Mouse (Mus musculus): ENCODE results near the gene Cps1. TPM values are rescaled to one million over a fixed set of nuclear protein-coding genes. Genes with fewer than 3 reads are reported as not detected.

The Cps1 gene
- total and polyA plus RNA-seq, 3 experiments = 0.02 to 0.08 (median 0.05) TPM

GRCm38 (mm10) chr1:67103476-67104248 is 19.2 kb upstream of the Cps1 start:
- DNase-seq = no peak
- H3K79me2 ChIP-seq (replicated peaks; ENCODE audit: control insufficient read depth, insufficient read depth, low read length) = no peaks in the 10 kb centered on the region
- intact Hi-C loops (cut with DNase I) = no loop called here
- H3K9ac ChIP-seq (ENCODE audit: low read depth, low read length) = no peak overlapping the region
- H3K4me1 ChIP-seq (ENCODE audit: control insufficient read depth, insufficient read depth, low read length) = no peaks in the 10 kb centered on the region
- no peak overlapping the region for H3K4me3 ChIP-seq
- H3K27ac ChIP-seq = no peak overlapping the region
- TF ChIP-seq EP300 (IDR thresholded peaks at IDR 0.05; ENCODE audit: insufficient read depth, low read depth, low read length) = no peak
- TF ChIP-seq CTCF (IDR thresholded peaks at IDR 0.05) = no peak
- no peak for TF ChIP-seq POLR2A (IDR thresholded peaks at IDR 0.05; ENCODE audit: insufficient read depth, low read depth, low read length)
- no peaks in the 10 kb centered on the region for H3K36me3 ChIP-seq (ENCODE audit: control insufficient read depth, insufficient read depth, low read length)
- H3K27me3 ChIP-seq (ENCODE audit: control insufficient read depth, insufficient read depth, low read length) = no peaks in the 10 kb centered on the region
- 49% methylated on average over 12 of the region's 12 CpGs for WGBS

DNA sequence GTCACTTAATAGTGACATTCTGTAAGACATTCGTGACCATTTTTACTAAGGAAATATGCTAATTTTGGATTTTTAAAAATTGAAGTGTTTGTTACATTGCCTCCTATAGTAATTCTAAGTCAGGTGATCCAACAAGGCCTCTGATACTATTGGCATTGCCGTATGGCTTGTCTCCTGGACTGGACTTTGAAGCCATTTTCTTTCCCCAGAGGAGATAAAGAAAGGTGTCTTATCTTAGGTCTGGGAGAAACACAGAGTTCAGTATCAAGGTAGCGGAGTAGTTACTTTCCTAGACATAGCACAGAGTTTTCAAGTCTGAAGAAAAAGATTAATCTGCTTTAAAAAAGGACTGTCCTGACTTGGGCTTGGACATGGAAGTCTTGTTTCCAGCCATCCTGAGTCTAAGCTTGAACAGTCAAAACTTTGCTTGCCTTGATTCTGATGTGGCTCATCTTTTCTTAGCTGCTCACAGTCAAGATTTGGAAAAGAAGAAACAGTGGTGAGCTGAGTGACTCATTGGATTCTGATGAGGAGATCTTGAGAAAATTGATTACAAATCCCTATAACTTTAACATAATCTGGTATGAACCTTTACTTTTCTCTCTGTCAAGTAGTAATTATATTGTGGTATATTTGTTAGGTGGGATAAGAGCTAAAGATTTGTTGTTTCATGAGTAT is 11.1 kb upstream of the Cps1 start:
- intact Hi-C loops (cut with DNase I) = no loop called here
- no peaks in the 10 kb centered on the region for H3K4me1 ChIP-seq (ENCODE audit: control insufficient read depth, insufficient read depth, low read length)

DNA sequence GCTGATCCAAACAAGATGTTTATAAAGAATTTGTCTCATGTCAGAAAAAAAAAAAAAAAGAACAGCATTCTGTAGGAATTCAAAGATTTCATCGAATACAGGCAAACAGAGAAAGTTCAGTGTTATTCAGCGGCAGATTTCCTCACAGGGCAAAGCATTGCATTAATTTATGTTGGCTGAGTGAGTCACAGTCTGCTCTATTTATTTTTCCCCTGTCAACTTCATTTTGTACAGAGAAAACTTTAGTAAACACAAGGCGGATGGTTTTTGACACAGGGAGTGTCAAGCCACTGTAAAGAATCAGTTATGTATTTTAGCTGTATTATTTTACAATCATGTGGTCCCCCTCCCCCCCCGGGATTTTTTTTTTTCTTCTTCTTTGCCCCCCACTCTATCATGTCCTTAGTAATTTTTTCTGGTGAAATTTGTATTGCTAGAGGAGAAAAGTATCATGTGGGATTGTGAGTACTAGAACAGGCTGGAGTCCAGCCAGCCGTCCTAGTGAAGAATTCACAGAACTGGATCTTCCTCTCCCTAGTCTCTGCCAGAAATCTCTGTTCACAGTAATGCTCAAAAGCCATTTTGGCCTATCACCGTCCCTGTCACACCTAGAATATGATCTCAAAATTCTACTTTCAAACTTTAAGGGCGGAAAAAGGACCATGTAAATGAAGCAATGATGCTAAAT is 9.3 kb upstream of the Cps1 start:
- H3K9ac ChIP-seq (ENCODE audit: low read depth, low read length) = no peak overlapping the region
- WGBS = 67% methylated on average over 7 of the region's 7 CpGs
- TF ChIP-seq CTCF (IDR thresholded peaks at IDR 0.05) = no peak
- no peak for TF ChIP-seq POLR2A (IDR thresholded peaks at IDR 0.05; ENCODE audit: insufficient read depth, low read depth, low read length)
- TF ChIP-seq EP300 (IDR thresholded peaks at IDR 0.05; ENCODE audit: insufficient read depth, low read depth, low read length) = no peak
- H3K36me3 ChIP-seq (ENCODE audit: control insufficient read depth, insufficient read depth, low read length) = no peaks in the 10 kb centered on the region
- H3K4me3 ChIP-seq = no peak overlapping the region
- intact Hi-C loops (cut with DNase I) = no loop called here
- no peaks in the 10 kb centered on the region for H3K4me1 ChIP-seq (ENCODE audit: control insufficient read depth, insufficient read depth, low read length)
- H3K27me3 ChIP-seq (ENCODE audit: control insufficient read depth, insufficient read depth, low read length) = no peaks in the 10 kb centered on the region
- H3K27ac ChIP-seq = no peak overlapping the region
- no peak for DNase-seq
- H3K79me2 ChIP-seq (replicated peaks; ENCODE audit: control insufficient read depth, insufficient read depth, low read length) = no peaks in the 10 kb centered on the region

More for the DNA sequence above, 11.1 kb upstream of the Cps1 start:
- H3K27ac ChIP-seq = no peak overlapping the region
- H3K36me3 ChIP-seq (ENCODE audit: control insufficient read depth, insufficient read depth, low read length) = no peaks in the 10 kb centered on the region
- no peak for TF ChIP-seq CTCF (IDR thresholded peaks at IDR 0.05)
- no peak for TF ChIP-seq EP300 (IDR thresholded peaks at IDR 0.05; ENCODE audit: insufficient read depth, low read depth, low read length)
- no peak for TF ChIP-seq POLR2A (IDR thresholded peaks at IDR 0.05; ENCODE audit: insufficient read depth, low read depth, low read length)
- H3K27me3 ChIP-seq (ENCODE audit: control insufficient read depth, insufficient read depth, low read length) = no peaks in the 10 kb centered on the region
- H3K9ac ChIP-seq (ENCODE audit: low read depth, low read length) = no peak overlapping the region
- H3K4me3 ChIP-seq = no peak overlapping the region
- DNase-seq = no peak
- 77% methylated on average over 3 of the region's 3 CpGs for WGBS
- no peaks in the 10 kb centered on the region for H3K79me2 ChIP-seq (replicated peaks; ENCODE audit: control insufficient read depth, insufficient read depth, low read length)

DNA sequence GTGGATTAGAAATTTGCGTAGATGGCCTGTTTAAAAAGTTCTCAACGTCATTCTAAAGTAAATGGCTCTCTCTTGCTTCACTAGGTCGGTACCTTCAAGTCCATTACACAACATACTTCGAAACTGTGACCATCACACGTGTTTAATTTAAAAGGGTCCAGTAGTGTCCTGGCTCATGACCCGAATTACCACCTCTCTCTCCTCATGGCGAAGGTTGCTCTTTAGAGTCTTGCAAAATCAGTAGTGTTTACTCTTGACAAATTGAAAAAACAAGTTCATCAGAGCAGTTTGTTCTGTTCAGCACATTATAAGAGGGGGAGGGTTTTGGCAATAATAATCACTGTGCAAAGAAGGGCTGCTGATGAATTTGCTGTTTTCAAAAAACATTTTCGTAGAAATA is 6.3 kb upstream of the Cps1 start:
- H3K36me3 ChIP-seq (ENCODE audit: control insufficient read depth, insufficient read depth, low read length) = no peaks in the 10 kb centered on the region
- WGBS = 78% methylated on average over 8 of the region's 8 CpGs
- no peaks in the 10 kb centered on the region for H3K4me1 ChIP-seq (ENCODE audit: control insufficient read depth, insufficient read depth, low read length)
- intact Hi-C loops (cut with DNase I) = no loop called here
- no peak for DNase-seq
- H3K4me3 ChIP-seq = no peak overlapping the region
- H3K27me3 ChIP-seq (ENCODE audit: control insufficient read depth, insufficient read depth, low read length) = no peaks in the 10 kb centered on the region
- H3K27ac ChIP-seq = no peak overlapping the region
- no peak for TF ChIP-seq CTCF (IDR thresholded peaks at IDR 0.05)
- TF ChIP-seq EP300 (IDR thresholded peaks at IDR 0.05; ENCODE audit: insufficient read depth, low read depth, low read length) = no peak
- no peak for TF ChIP-seq POLR2A (IDR thresholded peaks at IDR 0.05; ENCODE audit: insufficient read depth, low read depth, low read length)
- H3K9ac ChIP-seq (ENCODE audit: low read depth, low read length) = no peak overlapping the region
- H3K79me2 ChIP-seq (replicated peaks; ENCODE audit: control insufficient read depth, insufficient read depth, low read length) = no peaks in the 10 kb centered on the region

DNA sequence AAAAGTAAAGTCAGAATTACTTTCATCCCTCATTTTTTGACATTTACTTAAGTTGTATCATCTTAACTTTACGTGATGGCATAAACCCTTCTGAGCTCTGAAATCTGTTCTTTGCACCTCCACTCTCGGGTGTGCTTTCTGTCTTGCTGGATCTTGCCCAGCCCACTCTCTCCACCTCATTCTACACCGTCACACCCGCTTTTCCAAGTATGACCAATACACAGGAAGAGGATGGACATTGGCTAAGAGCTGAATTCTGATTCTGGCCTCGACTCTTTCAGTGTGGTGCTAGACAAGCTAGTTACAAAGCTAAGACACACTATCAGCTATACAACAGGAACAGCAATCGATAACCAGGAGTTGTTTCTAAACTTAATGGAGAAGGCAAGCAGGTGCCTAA is 5.0 kb upstream of the Cps1 start:
- 70% methylated on average over 6 of the region's 6 CpGs for WGBS
- Histone ChIP-seq H3K36me3 (ENCODE audit: control insufficient read depth, insufficient read depth, low read length) (no peaks in the 10 kb centered on the region), H3K27me3 (ENCODE audit: control insufficient read depth, insufficient read depth, low read length) (no peaks in the 10 kb centered on the region), H3K9ac (ENCODE audit: low read depth, low read length) (no peak overlapping the region), H3K79me2 (replicated peaks; ENCODE audit: control insufficient read depth, insufficient read depth, low read length) (no peaks in the 10 kb centered on the region), H3K4me3 (no peak overlapping the region), H3K27ac (no peak overlapping the region), H3K4me1 (ENCODE audit: control insufficient read depth, insufficient read depth, low read length) (no peaks in the 10 kb centered on the region)
- TF ChIP-seq EP300 (IDR thresholded peaks at IDR 0.05; ENCODE audit: insufficient read depth, low read depth, low read length) (no peak), CTCF (IDR thresholded peaks at IDR 0.05) (no peak), POLR2A (IDR thresholded peaks at IDR 0.05; ENCODE audit: insufficient read depth, low read depth, low read length) (no peak)
- intact Hi-C loops (cut with DNase I) = no loop called here
- DNase-seq = no peak
